Mouse (Mus musculus): ENCODE measurements at regions not wholly inside any gene's neighbourhood (a gene's known extent, or its start where the extent isn't known, plus 50 kb on each side); places are given as distances from the start of the nearest gene placed in this dataset.

DNA sequence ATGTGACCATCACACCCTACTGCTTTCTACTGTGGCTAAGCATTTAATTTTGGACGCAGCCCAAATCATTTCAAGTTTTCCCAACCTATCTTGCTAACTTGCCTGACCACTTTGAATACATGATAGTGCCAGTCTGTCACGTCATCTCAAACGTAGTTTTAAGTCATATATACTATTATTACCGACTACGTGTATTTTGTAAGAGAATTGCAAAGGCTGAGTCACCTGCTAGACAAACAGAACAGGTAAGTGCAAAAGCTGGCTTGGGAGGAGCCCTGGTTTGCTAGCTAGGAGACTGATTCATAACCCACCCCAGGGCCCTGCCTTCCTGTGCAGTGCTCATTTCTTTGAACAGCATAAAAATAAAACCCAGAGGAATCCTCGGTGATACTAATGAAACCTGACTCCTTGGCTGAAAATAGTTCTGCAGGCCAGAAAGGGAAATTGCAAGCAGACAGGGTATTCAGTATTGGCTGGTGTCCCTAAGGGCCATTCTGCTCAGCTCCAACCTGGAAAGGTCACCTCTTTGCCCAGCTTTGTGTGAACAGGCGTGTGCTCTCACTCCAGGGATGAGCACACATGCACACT is 208.9 kb upstream of the Cpeb2 start:
- TF ChIP-seq TCF12 (IDR thresholded peaks at IDR 0.05; ENCODE audit: insufficient read depth, poor library complexity, severe bottlenecking): no peak
- TF ChIP-seq POLR2A (IDR thresholded peaks at IDR 0.05; ENCODE audit: insufficient read length, low read depth): no peak
- TF ChIP-seq MYOG (IDR thresholded peaks at IDR 0.05; ENCODE audit: control insufficient read depth in 1 of 3, insufficient read depth in 1 of 3, insufficient read length in 2 of 3, low read depth in 2 of 3): no peak
- no peak for TF ChIP-seq MAX (IDR thresholded peaks at IDR 0.05; ENCODE audit: low read depth)
- no peak for TF ChIP-seq POLR2AphosphoS2 (IDR thresholded peaks at IDR 0.05; ENCODE audit: insufficient read length, low read depth)
- TF ChIP-seq CEBPB (IDR thresholded peaks at IDR 0.05; ENCODE audit: insufficient read depth, poor library complexity, severe bottlenecking): no peak
- TF ChIP-seq TCF3 (IDR thresholded peaks at IDR 0.05; ENCODE audit: insufficient read length, low read depth): no peak
- no peak for TF ChIP-seq MYOD1 (IDR thresholded peaks at IDR 0.05; ENCODE audit: control insufficient read depth in 1 of 3, insufficient read length in 2 of 3, low read depth in 2 of 3)
- TF ChIP-seq USF1 (IDR thresholded peaks at IDR 0.05; ENCODE audit: low read depth): no peak
- no peak for TF ChIP-seq E2F4 (IDR thresholded peaks at IDR 0.05; ENCODE audit: insufficient read depth)
- no peak for TF ChIP-seq SRF (IDR thresholded peaks at IDR 0.05; ENCODE audit: control insufficient read depth, insufficient read length, low read depth)
